8 mouse cellular contexts compared by ENCODE assay signal in the genomic region with DNA sequence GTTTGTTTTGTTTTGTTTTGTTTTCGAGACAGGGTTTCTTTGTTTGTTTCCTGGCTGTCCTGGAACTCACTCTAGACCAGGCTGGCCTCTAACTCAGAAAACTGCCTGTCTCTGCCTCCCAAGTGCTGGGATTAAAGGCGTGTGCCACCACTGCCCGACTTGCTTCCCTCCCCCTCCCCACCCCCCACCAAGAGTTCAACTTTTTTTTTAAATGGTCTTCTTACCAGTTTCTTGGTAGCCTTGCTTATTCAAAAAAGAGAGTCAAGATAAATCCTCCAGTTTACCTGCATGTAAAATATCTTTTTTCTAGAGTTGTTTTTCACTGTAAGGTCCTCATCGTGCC. TPM values are rescaled to one million over a fixed set of nuclear protein-coding genes. Genes with fewer than 3 reads are reported as not detected.
DNase-seq lines count a peak whose midpoint lies in the region; ATAC-seq and TF ChIP-seq lines count a peak whose summit lies in the region.

No protein-coding gene starts in this region.

- H3K27me3 ChIP-seq in heart, embryonic 14.5 days (ENCODE audit: control insufficient read depth, insufficient read depth, low read length), result no peaks in the 10 kb centered on the region
- H3K27me3 ChIP-seq in G1E (ENCODE audit: insufficient read depth, low read length), result peaks cover 5% of the 10 kb centered on the region
- no peaks in the 10 kb centered on the region for H3K27me3 ChIP-seq in forebrain, postnatal 0 days (ENCODE audit: insufficient read depth, low read length)

- peak overlapping the region; percentile 88 for H3K4me2 ChIP-seq in heart, embryonic 14.5 days (ENCODE audit: low read length)
- peak overlapping the region; percentile 81 for H3K4me2 ChIP-seq in forebrain, postnatal 0 days (ENCODE audit: low read depth)

- WGBS in heart, embryonic 14.5 days, result 11% methylated on average over 4 of the region's 4 CpGs
- WGBS in forebrain, postnatal 0 days, result 18% methylated on average over 4 of the region's 4 CpGs
- WGBS in macrophage (ENCODE audit: missing documents), result 21% methylated on average over 4 of the region's 4 CpGs

- peaks cover 27% of the 10 kb centered on the region for H3K79me2 ChIP-seq in macrophage (ENCODE audit: inconsistent target)

- peak overlapping the region; percentile 92 for H3K9ac ChIP-seq in heart, embryonic 14.5 days (ENCODE audit: low read length)
- no peak overlapping the region for H3K9ac ChIP-seq in forebrain, postnatal 0 days

- H3K36me3 ChIP-seq in heart, embryonic 14.5 days (ENCODE audit: control insufficient read depth, insufficient read depth, low read length), result peaks cover 36% of the 10 kb centered on the region
- peaks cover 38% of the 10 kb centered on the region for H3K36me3 ChIP-seq in G1E (replicated peaks)
- H3K36me3 ChIP-seq in forebrain, postnatal 0 days (ENCODE audit: insufficient read depth), result peaks cover 25% of the 10 kb centered on the region
- H3K36me3 ChIP-seq in macrophage (ENCODE audit: inconsistent target), result peaks cover 21% of the 10 kb centered on the region

- intact Hi-C loops in heart, postnatal 36 days (cut with DNase I), result loop anchor here (2.0 to 5.0 kb wide), 3 partner anchors 34 to 152 kb away; partner anchors contain the start of genes Faf2 and Simc1

- H3K9me3 ChIP-seq in heart, embryonic 14.5 days (ENCODE audit: control insufficient read depth, low read length), result peaks cover 9% of the 10 kb centered on the region; the same call in 1 of the 2 replicates
- peaks cover 12% of the 10 kb centered on the region for H3K9me3 ChIP-seq in G1E (replicated peaks)
- no peaks in the 10 kb centered on the region for H3K9me3 ChIP-seq in forebrain, postnatal 0 days (ENCODE audit: low read length)

- no peak for ATAC-seq in heart, embryonic 14.5 days (ENCODE audit: insufficient number of reproducible peaks, insufficient read depth, low FRiP score, low read depth)
- no peak for ATAC-seq in G1E (ENCODE audit: extremely low read depth, insufficient number of reproducible peaks, low FRiP score, poor library complexity, severe bottlenecking)
- ATAC-seq in forebrain, postnatal 0 days, result peak; percentile 50

- peaks cover 2 to 9% of the 10 kb centered on the region in 2 experiments for H3K4me1 ChIP-seq in heart, embryonic 14.5 days (ENCODE audit: control insufficient read depth in 2 of 2, insufficient read depth in 2 of 2, low read length in 2 of 2)
- H3K4me1 ChIP-seq in G1E (ENCODE audit: insufficient read depth, low read depth, low read length), result peaks cover 16% of the 10 kb centered on the region
- peaks cover 8% of the 10 kb centered on the region; the same call in 1 of the 2 replicates for H3K4me1 ChIP-seq in forebrain, postnatal 0 days (ENCODE audit: insufficient read depth)

- DNase-seq in heart, postnatal 36 days, result no peak
- DNase-seq in G1E (ENCODE audit: low spot score), result no peak
- no peak for DNase-seq in forebrain, postnatal 0 days
- DNase-seq in adrenal gland, postnatal 25 days, result no peak
- DNase-seq in cerebellum, postnatal 25 days, result no peak
- no peak for DNase-seq in kidney, postnatal 10 days

- no peak for TF ChIP-seq CTCF in G1E (IDR thresholded peaks at IDR 0.05; ENCODE audit: low read depth, low read length)
- no peak for TF ChIP-seq CTCF in forebrain, postnatal 0 days (IDR thresholded peaks at IDR 0.05; ENCODE audit: low read depth)

- H3K27ac ChIP-seq in heart, embryonic 14.5 days (replicated peaks in 1 of 2; ENCODE audit: control insufficient read depth in 1 of 2, insufficient read depth in 1 of 2, low read depth in 2 of 2, low read length in 2 of 2), result no peak overlapping the region
- H3K27ac ChIP-seq in forebrain, postnatal 0 days (ENCODE audit: low read depth, low read length), result no peak overlapping the region
- peak overlapping the region; percentile 48 for H3K27ac ChIP-seq in macrophage

- peak overlapping the region; percentile 59 to 99 for H3K4me3 ChIP-seq in heart, embryonic 14.5 days (ENCODE audit: control insufficient read depth in 1 of 2, insufficient read depth in 1 of 2, low read depth in 1 of 2, low read length in 2 of 2)
- H3K4me3 ChIP-seq in G1E (ENCODE audit: low read depth, low read length) (peak overlapping the region; percentile 100), macrophage (ENCODE audit: inconsistent target) (peak overlapping the region; percentile 45)
- H3K4me3 ChIP-seq in forebrain, postnatal 0 days (ENCODE audit: low read depth, low read length), result peak overlapping the region; percentile 90

RNA-seq across cellular contexts. Expression of gene Thoc3, which starts 0.3 kb away (rescaled TPM):
- 88.2 and 92.7 TPM in 2 replicates for polyA plus RNA-seq in heart, embryonic 14.5 days (2014; fragmentation: Nextera tagmentation; extraction: Ambion mirVana)
- 10 to 100 TPM; 18.7 to 21.4 TPM for total RNA-seq in heart, postnatal 36 days (2021)
- total RNA-seq in G1E (2014; fragmentation: Nextera tagmentation) (65.0 and 76.5 TPM in 2 replicates), G1E (2017) (73.4 and 73.7 TPM in 2 replicates)
- polyA plus RNA-seq in G1E (2012) (179 and 186 TPM in 2 replicates), macrophage (2018) (12.0 to 20.4 TPM (median 17.5 TPM) in 3 replicates)
- 51.5 and 57.0 TPM in 2 replicates for total RNA-seq in forebrain, postnatal 0 days (2014; rRNA removed)
- 102 and 108 TPM in 2 replicates for polyA plus RNA-seq in forebrain, postnatal 0 days (2015; fragmentation: Nextera tagmentation; extraction: Ambion mirVana)
- 10 to 100 TPM in 14 of 26 experiments, 1 to 10 TPM in 12; 2.2 to 22.7 (median 10.7) TPM for total RNA-seq in macrophage (2018; cell fraction: chromatin; rRNA removed)
- total RNA-seq in macrophage (2018; cell fraction: cytosol; rRNA removed), result 10 to 100 TPM; 10.4 to 18.8 (median 15.2) TPM
- total RNA-seq in macrophage (2018; cell fraction: nucleus; rRNA removed), result 10 to 100 TPM in 13 of 26 experiments, 1 to 10 TPM in 13; 4.1 to 27.0 (median 10.7) TPM
- 39.3 and 52.9 TPM in 2 replicates for total RNA-seq in adrenal gland, postnatal 25 days (2021)

RNA-seq across cellular contexts. Expression of gene Simc1, which starts 34.6 kb away (rescaled TPM):
- polyA plus RNA-seq in heart, embryonic 14.5 days (2014; fragmentation: Nextera tagmentation; extraction: Ambion mirVana), result 5.7 and 5.8 TPM in 2 replicates
- 1 to 10 TPM; 1.3 to 2.1 TPM for total RNA-seq in heart, postnatal 36 days (2021)
- 27.1 and 34.7 TPM in 2 replicates for total RNA-seq in G1E (2014; fragmentation: Nextera tagmentation)
- total RNA-seq in G1E (2017), result 5.8 and 6.0 TPM in 2 replicates
- 1.1 and 1.4 TPM in 2 replicates for polyA plus RNA-seq in G1E (2012)
- 21.2 and 21.7 TPM in 2 replicates for total RNA-seq in forebrain, postnatal 0 days (2014; rRNA removed)
- polyA plus RNA-seq in forebrain, postnatal 0 days (2015; fragmentation: Nextera tagmentation; extraction: Ambion mirVana), result 7.4 and 9.1 TPM in 2 replicates
- 10 to 100 TPM; 12.0 to 37.4 (median 23.0) TPM for total RNA-seq in macrophage (2018; cell fraction: chromatin; rRNA removed)
- 1 to 10 TPM; 1.9 to 4.5 (median 3.2) TPM for total RNA-seq in macrophage (2018; cell fraction: cytosol; rRNA removed)
- 10 to 100 TPM in 16 of 26 experiments, 1 to 10 TPM in 10; 4.7 to 28.8 (median 12.7) TPM for total RNA-seq in macrophage (2018; cell fraction: nucleus; rRNA removed)
- 2.8 to 7.0 TPM (median 4.7 TPM) in 3 replicates for polyA plus RNA-seq in macrophage (2018)
- 12.8 and 19.2 TPM in 2 replicates for total RNA-seq in adrenal gland, postnatal 25 days (2021)

Comparison
In these comparisons a context has a peak if more than half of its experiments do, and no peak if none do; other contexts are left out.
1. H3K4me3 ChIP-seq: peak in every context shown above with its lines; median percentile 100 in G1E; 90 in forebrain, postnatal 0 days; 79 in heart, embryonic 14.5 days; 45 in macrophage.